Mouse (Mus musculus): Measurements from ENCODE around the gene Jmjd8.

Gene Jmjd8

DNA sequence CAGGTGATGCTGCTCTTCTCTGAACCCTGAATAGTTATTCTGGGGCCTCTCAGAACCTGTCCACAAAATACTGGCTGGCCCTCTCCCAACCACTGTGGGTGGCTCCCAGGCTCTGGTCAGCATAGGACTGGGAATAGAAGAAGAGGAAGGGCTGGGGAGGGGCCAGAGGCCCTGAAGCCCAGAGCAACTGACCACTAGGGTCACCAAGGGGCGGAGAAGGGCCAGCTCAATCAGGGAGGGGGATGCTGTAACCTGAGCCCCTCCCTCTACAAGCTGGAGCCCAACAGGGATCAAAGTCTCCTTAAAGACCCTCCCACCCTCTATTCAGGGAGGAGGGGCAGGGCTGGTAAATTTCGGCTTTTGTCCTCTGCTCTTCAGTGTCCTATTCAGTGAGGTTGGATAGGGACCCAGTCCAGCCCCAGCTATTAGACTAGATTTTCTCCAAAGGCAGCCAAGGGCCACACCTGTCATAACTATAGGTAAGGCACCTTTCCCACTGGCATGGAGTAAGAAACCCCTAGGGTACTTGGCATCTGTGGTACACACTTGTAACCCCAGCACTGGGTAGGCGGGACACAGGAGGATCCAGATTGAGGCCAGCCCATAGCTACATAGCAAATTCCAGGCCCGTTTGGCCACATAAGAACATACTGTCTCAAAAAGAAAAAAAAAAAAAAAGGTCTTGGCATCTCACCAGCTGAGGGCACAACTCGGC, 51.7 kb downstream of the Jmjd8 start, which contains the start of gene Wfikkn1:
Gene Wfikkn1 (minus strand): TSS at position 663 of the 715 bp plus-strand sequence.
- no peak for DNase-seq

DNA sequence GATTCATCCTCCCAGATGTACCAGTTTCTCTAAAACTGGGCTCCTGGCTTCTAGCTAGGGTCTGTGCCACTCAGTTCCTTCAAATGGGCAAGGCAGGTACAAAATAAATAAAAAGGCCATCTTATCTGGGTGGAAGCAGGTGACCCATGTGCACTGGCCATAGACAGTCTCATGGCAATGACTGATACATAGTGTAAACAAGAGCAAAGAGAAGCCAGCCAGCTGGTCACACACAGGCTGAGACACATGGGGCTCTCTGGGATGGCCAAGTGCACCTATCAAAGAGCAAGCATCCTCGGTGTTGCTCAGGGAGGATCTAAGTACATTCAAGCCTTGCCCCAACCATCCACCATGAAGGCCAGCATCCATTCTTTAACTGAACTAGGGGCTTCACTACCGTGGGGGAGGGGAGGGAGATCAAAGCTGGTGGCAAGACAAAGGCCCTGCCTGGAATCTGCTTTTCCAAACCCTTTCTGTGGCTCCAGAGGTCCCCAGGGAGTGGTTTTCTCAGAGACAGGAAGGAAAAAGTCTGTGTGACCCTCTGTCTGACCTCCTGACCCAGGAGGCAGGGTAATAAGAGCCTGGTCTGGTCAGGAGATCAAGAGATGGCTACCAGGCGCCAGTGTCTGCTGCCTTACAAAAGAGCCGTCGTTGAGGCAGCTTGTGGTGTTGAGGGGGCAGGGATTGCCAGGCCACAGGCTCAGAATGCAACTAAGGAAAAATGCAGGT, 52.4 kb downstream of the Jmjd8 start:
- DNase-seq, result no peak
